23 mouse cellular contexts compared by ENCODE assay signal in the genomic region with DNA sequence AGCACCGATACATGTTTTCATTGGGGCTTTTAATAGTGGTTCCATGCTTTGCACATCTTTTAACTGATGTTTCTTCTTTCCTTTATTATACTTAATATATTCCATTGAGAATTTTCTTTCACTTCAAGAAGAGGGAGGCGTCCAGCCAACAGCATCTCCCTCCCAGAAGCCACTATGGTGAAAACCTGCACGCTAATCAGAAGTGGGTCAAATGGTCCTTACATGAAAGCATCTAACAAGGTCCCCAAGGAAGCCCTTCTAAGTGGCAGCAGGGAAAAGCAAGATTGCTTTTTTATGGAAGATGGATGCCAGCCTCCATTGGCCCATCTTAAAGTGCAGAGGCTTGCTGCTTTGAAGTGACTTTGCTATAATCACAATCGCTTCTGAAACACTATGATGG.
"Had no signal": no experiment of that assay in that cellular context is flagged by ENCODE, and none has a peak within 500 bp of the region (broad histone marks: within the 10 kb centered on the region; RNA-seq: fewer than 3 reads in every experiment).

No protein-coding gene starts in this region.

- H3K4me2 ChIP-seq: heart, embryonic 12.5 days; hindbrain, embryonic 12.5 days; hindbrain, embryonic 14.5 days; intestine, embryonic 15.5 days; limb, embryonic 12.5 days had no signal

- H3K9me3 ChIP-seq: heart, embryonic 10.5 days; heart, embryonic 12.5 days; hindbrain, embryonic 10.5 days; hindbrain, embryonic 12.5 days; intestine, embryonic 15.5 days; limb, embryonic 10.5 days; limb, embryonic 12.5 days had no signal

- DNase-seq: gastrocnemius, postnatal 25 days; heart, adult 18-20 months; heart, postnatal 10 days; heart, postnatal 4 days; kidney, adult 18-20 months; kidney, adult 8-10 months; kidney, postnatal 10 days; kidney, postnatal 25 days; kidney, postnatal 4 days; liver had no signal

- H3K4me1 ChIP-seq: heart, embryonic 10.5 days; heart, embryonic 12.5 days; hindbrain, embryonic 10.5 days; hindbrain, embryonic 12.5 days; intestine, embryonic 15.5 days; limb, embryonic 12.5 days had no signal

- H3K36me3 ChIP-seq: heart, embryonic 10.5 days; heart, embryonic 12.5 days; hindbrain, embryonic 10.5 days; hindbrain, embryonic 12.5 days; intestine, embryonic 15.5 days; limb, embryonic 10.5 days; limb, embryonic 12.5 days had no signal

- H3K4me3 ChIP-seq: heart, embryonic 10.5 days; heart, embryonic 12.5 days; hindbrain, embryonic 10.5 days; hindbrain, embryonic 12.5 days; intestine, embryonic 15.5 days; layer of hippocampus, adult 2 months; left cerebral cortex, adult 2 months; limb, embryonic 10.5 days; limb, embryonic 12.5 days had no signal

- H3K27ac ChIP-seq: heart, embryonic 10.5 days; hindbrain, embryonic 10.5 days; hindbrain, embryonic 12.5 days; hindbrain, embryonic 14.5 days; intestine, embryonic 15.5 days; layer of hippocampus, adult 2 months; left cerebral cortex, adult 2 months; limb, embryonic 10.5 days; limb, embryonic 12.5 days had no signal

- ATAC-seq: hindbrain, embryonic 16.5 days; inflammation-experienced regulatory T-cells, adult 6 months; intestine, embryonic 15.5 days; intestine, postnatal 0 days had no signal

- H3K27me3 ChIP-seq: heart, embryonic 12.5 days; hindbrain, embryonic 12.5 days; intestine, embryonic 15.5 days; limb, embryonic 12.5 days had no signal

- H3K9ac ChIP-seq: heart, embryonic 12.5 days; hindbrain, embryonic 12.5 days; hindbrain, embryonic 14.5 days; intestine, embryonic 15.5 days; limb, embryonic 12.5 days had no signal
